Mouse (Mus musculus): Measurements from ENCODE around the gene Tmem132d.

- TF ChIP-seq POLR2A (IDR thresholded peaks at IDR 0.05; ENCODE audit: borderline replicate concordance, insufficient read depth, low read length) (no peak), CTCF (IDR thresholded peaks at IDR 0.05; ENCODE audit: borderline replicate concordance, insufficient read depth, low read depth, low read length) (no peak)
Observed at GRCm38 (mm10) chr5:127852305-127852704, 580.6 kb downstream of the Tmem132d start.
